Mouse (Mus musculus): ENCODE results near the gene Usp48. TPM values are rescaled to one million over a fixed set of nuclear protein-coding genes. Genes with fewer than 3 reads are reported as not detected.

The Usp48 gene
- total and polyA plus RNA-seq, 3 experiments: 28.5 to 77.8 (median 36.6) TPM

DNA sequence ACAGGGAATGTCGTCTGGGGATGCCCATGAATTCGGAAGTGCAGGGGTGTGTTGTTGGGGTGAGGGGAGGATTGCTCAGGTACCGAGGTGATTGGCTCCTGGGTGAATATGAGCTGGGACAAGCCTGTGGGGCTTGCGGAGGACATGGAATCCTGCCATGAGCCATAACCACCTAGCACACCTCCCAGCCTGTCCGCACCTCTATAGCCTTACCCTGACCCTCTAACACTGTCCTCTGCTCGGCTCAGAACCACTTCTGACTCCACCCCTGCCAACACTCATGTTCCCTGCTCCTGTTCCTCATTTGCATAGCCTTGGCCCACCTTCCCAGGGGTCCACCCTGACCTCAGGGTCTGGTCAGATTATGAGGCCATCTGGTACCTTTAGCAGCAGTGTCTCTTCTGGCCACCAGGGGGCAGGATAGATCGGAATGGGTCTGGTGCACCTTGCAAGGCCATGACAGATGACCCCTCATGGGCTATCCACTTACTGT, 89.5 kb downstream of the Usp48 start (continued):
- TF ChIP-seq TCF12 (IDR thresholded peaks at IDR 0.05; ENCODE audit: low read depth, low read length) (no peak), CHD1 (IDR thresholded peaks at IDR 0.05; ENCODE audit: low read depth, low read length) (no peak), UBTF (IDR thresholded peaks at IDR 0.05; ENCODE audit: low read depth, low read length) (no peak), ETS1 (conservative IDR thresholded peaks at IDR 0.05; ENCODE audit: low read depth, low read length) (no peak)

DNA sequence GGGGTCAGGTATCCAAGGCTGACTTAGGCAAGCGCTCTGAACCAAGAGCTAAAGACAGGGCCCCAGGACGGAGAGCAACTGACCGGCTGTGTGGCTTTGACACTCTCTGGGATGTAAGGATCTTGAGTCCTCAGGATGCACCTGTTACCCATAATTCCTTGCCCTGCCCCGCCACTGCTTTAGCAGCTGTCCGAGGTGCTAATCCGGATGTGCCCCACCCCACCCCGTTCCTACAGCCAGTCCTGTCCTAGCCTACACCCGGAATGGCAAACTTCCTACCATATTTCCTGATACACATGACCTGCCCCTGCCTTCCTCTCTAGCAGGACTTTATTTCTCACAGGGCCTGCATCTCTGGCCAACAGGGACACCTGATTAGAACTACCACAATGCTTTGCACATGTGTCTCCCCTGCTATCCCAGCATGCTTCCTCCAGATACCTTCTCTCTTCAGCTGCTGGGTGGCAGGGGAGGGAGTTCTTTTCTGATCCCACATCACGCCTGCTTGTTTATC, 91.3 kb downstream of the Usp48 start:
- no peak overlapping the region for H3K4me2 ChIP-seq (ENCODE audit: insufficient read depth, low read depth, poor library complexity, severe bottlenecking)
- no peak overlapping the region for H3K27ac ChIP-seq (ENCODE audit: insufficient read depth, low read depth)
- H3K27me3 ChIP-seq (replicated peaks): peaks cover 90% of the 10 kb centered on the region
- peaks cover 6% of the 10 kb centered on the region for H3K9me3 ChIP-seq (replicated peaks; ENCODE audit: low read length)
- dilution Hi-C loops (cut with MboI; ENCODE audit: extremely low pct_ligation_motif_present, extremely low pct_unique_long_range_greater_than_20kb, low sequenced_read_pairs) (no loop called here), in situ Hi-C loops (cut with MboI; ENCODE audit: low pct_ligation_motif_present, low pct_unique_long_range_greater_than_20kb, low sequenced_read_pairs) (loop anchor here (5.0 kb wide), 1 partner anchor 32 kb away; no protein-coding TSS in a partner anchor)
- no peaks in the 10 kb centered on the region for H3K36me3 ChIP-seq (replicated peaks in 1 of 2; ENCODE audit: control insufficient read depth in 1 of 2, insufficient read depth in 1 of 2, low read length in 1 of 2)
- peaks cover 0 to 6% of the 10 kb centered on the region in 2 experiments; a peak in 2 of 4 replicates for H3K4me1 ChIP-seq (ENCODE audit: control insufficient read depth in 1 of 2, insufficient read depth in 2 of 2)
- no peaks in the 10 kb centered on the region for H3K79me2 ChIP-seq (replicated peaks; ENCODE audit: control insufficient read depth, extremely low read depth, insufficient read depth, poor library complexity, severe bottlenecking)
- DNase-seq (ENCODE audit: extremely low read depth): no peak
- no peak for TF ChIP-seq SMC3 (IDR thresholded peaks at IDR 0.05; ENCODE audit: low read depth, low read length)
- TF ChIP-seq HCFC1 (IDR thresholded peaks at IDR 0.05; ENCODE audit: low read depth, low read length): no peak
- 0 out of 2 replicates have a peak, but pooled peaks have one; percentile 33 for TF ChIP-seq SIN3A (IDR thresholded peaks at IDR 0.05; ENCODE audit: low read length)
- H3K4me3 ChIP-seq (replicated peaks in 1 of 3; ENCODE audit: low read depth in 2 of 3, low read length in 2 of 3, poor library complexity in 1 of 3): no peak overlapping the region
- no peak overlapping the region for H3K9ac ChIP-seq (ENCODE audit: insufficient read depth, low read depth)

DNA sequence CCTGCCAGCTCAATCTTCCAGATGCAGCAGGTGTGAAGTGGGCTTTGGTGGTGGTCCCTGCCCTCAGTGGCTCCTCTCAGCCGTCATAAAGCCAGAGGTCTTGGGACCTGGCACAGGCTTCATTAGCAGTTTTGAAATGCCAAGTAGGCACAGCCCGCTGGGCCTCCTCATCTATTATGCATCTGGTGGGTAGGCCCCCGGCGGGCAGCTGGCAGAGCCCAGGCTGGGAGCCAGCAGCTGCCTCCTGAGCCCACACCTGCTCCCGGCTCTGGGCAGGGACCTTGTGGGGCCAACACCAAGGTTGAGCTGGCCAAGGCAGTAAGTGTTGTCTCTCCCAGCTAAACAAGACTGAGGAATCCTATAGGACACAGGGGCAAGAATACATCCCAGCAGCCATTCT, 92.7 kb downstream of the Usp48 start:
- in situ Hi-C loops (cut with MboI; ENCODE audit: low pct_ligation_motif_present, low pct_unique_long_range_greater_than_20kb, low sequenced_read_pairs) (no loop called here), dilution Hi-C loops (cut with MboI; ENCODE audit: extremely low pct_ligation_motif_present, extremely low pct_unique_long_range_greater_than_20kb, low sequenced_read_pairs) (no loop called here)
- no peaks in the 10 kb centered on the region for H3K79me2 ChIP-seq (replicated peaks; ENCODE audit: control insufficient read depth, extremely low read depth, insufficient read depth, poor library complexity, severe bottlenecking)

DNA sequence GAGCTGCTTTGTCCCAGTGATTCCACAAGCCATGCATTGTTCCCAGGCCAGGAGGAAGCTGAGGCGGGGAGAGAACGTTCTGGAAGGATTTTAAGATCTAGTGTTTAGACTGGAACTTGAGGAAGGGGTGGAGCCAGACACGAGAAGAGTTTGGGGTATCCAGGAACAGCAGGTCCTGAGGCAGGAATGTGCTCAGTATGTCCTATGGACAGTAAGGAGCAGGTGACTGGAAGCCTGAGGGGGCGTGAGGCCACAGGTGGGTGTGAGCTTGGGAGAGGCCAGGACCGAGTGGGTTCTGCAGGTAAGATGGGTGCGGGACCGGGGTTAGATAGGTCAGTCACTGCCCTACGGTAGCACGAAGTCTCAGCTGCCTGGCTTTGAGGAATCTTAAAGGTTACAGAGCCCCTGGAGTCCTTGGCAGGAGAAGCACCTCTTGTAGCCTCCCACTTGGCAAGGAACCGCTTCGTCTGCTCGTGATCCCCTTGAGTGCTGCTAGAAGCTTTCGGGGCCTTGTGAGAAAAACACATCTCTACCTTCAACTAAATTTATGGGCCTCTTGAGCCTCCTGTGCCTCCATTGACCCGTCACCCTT, 93.8 kb downstream of the Usp48 start:
- no peak for TF ChIP-seq TCF12 (IDR thresholded peaks at IDR 0.05; ENCODE audit: low read depth, low read length)
- no peak for TF ChIP-seq CHD1 (IDR thresholded peaks at IDR 0.05; ENCODE audit: low read depth, low read length)
- Histone ChIP-seq H3K4me2 (ENCODE audit: insufficient read depth, low read depth, poor library complexity, severe bottlenecking) (no peak overlapping the region), H3K9me3 (replicated peaks; ENCODE audit: low read length) (peaks cover 6% of the 10 kb centered on the region), H3K4me3 (replicated peaks in 1 of 3; ENCODE audit: low read depth in 2 of 3, low read length in 2 of 3, poor library complexity in 1 of 3) (no peak overlapping the region), H3K27ac (ENCODE audit: insufficient read depth, low read depth) (no peak overlapping the region), H3K27me3 (replicated peaks) (peaks cover 88% of the 10 kb centered on the region), H3K79me2 (replicated peaks; ENCODE audit: control insufficient read depth, extremely low read depth, insufficient read depth, poor library complexity, severe bottlenecking) (no peaks in the 10 kb centered on the region), H3K9ac (ENCODE audit: insufficient read depth, low read depth) (no peak overlapping the region), H3K4me1 (ENCODE audit: control insufficient read depth in 1 of 2, insufficient read depth in 2 of 2) (no peaks in the 10 kb centered on the region), H3K36me3 (replicated peaks in 1 of 2; ENCODE audit: control insufficient read depth in 1 of 2, insufficient read depth in 1 of 2, low read length in 1 of 2) (no peaks in the 10 kb centered on the region)
- in situ Hi-C loops (cut with MboI; ENCODE audit: low pct_ligation_motif_present, low pct_unique_long_range_greater_than_20kb, low sequenced_read_pairs): no loop called here
- no peak for DNase-seq (ENCODE audit: extremely low read depth)
- dilution Hi-C loops (cut with MboI; ENCODE audit: extremely low pct_ligation_motif_present, extremely low pct_unique_long_range_greater_than_20kb, low sequenced_read_pairs): no loop called here

More for the DNA sequence above, 92.7 kb downstream of the Usp48 start:
- no peak overlapping the region for H3K9ac ChIP-seq (ENCODE audit: insufficient read depth, low read depth)
- peaks cover 6% of the 10 kb centered on the region for H3K9me3 ChIP-seq (replicated peaks; ENCODE audit: low read length)
- H3K4me3 ChIP-seq (replicated peaks in 1 of 3; ENCODE audit: low read depth in 2 of 3, low read length in 2 of 3, poor library complexity in 1 of 3): no peak overlapping the region
- no peak overlapping the region for H3K27ac ChIP-seq (ENCODE audit: insufficient read depth, low read depth)
- H3K36me3 ChIP-seq (replicated peaks in 1 of 2; ENCODE audit: control insufficient read depth in 1 of 2, insufficient read depth in 1 of 2, low read length in 1 of 2): no peaks in the 10 kb centered on the region
- TF ChIP-seq JUN (IDR thresholded peaks at IDR 0.05; ENCODE audit: insufficient read depth, low read depth, low read length): no peak
- H3K4me1 ChIP-seq (ENCODE audit: control insufficient read depth in 1 of 2, insufficient read depth in 2 of 2): peaks cover 0 to 5% of the 10 kb centered on the region in 2 experiments; a peak in 2 of 4 replicates
- H3K27me3 ChIP-seq (replicated peaks): peaks cover 88% of the 10 kb centered on the region
- no peak overlapping the region for H3K4me2 ChIP-seq (ENCODE audit: insufficient read depth, low read depth, poor library complexity, severe bottlenecking)
- no peak for DNase-seq (ENCODE audit: extremely low read depth)
